Mouse (Mus musculus) kidney, postnatal 36 days (tissue): Measurements from ENCODE around the gene Pcp4.

Experiments used
- DNase-seq, 2 experiments: peaks; one replicate each; pipeline ENCODE4 v3.0.0; 2021 to 2022; ENCODE audit warnings: mixed read lengths in 2 of 2

Gene Pcp4

DNA sequence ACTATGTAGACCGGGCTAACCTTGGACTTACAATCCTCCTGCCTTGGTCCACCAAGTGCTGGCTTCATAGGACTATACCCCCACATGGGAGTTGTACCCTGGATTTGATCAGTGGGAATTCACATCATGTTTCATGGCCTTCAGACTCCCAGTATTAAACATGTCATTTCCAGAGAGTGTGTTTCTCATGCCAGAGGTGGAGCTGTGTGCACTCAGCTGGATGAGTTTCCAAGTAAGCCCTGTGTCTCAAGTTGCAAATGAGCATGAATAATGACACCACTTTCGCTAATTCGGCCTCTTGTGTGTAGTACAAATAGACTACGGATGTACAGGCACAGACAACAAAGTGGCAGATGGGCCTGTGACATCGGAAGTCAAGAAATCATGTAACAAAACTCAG is 20.6 kb downstream of the Pcp4 start:
- no peak for DNase-seq

GRCm38 (mm10) chr16:96491530-96491929 is 24.1 kb downstream of the Pcp4 start:
- DNase-seq, result no peak

- no peak for DNase-seq
Observed at GRCm38 (mm10) chr16:96494079-96494478, 26.7 kb downstream of the Pcp4 start.

DNA sequence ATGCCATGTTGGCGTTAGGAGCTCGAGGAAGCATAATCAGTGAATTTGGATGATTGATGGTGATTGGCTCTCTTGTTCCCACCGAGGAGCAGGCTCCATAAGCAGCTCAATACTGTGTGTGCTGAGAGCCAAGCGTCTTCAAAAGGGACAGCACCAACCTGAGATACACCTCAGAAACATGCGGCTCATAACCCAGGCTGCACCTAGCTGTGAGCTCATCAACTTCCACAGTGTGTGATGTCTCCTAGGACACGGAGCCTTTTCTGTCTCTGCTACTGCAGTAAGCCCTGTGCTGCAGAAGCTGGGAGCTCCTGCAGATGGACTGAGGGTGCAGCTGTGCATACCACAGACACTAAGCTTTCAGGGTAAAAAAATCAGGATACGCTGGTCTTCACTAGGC is 31.5 kb downstream of the Pcp4 start:
- DNase-seq, result no peak

- peak in 1 of 2 experiments; percentile 1 for DNase-seq
Observed at GRCm38 (mm10) chr16:96501241-96501640, 33.8 kb downstream of the Pcp4 start.

- no peak for DNase-seq
Observed at GRCm38 (mm10) chr16:96502586-96502985, 35.2 kb downstream of the Pcp4 start.

DNA sequence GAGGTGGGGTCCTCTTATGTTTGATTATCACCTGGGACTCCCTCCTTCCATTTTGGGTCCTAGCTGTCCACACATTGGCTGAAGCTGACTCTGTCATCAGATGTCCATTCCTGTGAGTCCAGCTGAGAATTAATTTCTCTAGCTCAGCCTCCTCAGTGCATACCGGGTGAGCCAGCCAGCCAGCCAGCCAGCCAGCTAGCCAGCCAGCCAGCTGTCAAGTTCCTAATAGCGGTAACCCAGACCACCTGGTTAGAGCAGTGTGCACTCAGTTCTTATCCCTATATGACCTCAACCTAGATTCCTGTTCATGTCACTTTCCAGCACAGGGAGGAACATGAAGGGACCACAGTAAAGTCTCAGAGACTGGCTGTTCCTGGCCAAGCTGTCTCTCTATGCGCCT is 47.1 kb downstream of the Pcp4 start:
- DNase-seq, result no peak

DNA sequence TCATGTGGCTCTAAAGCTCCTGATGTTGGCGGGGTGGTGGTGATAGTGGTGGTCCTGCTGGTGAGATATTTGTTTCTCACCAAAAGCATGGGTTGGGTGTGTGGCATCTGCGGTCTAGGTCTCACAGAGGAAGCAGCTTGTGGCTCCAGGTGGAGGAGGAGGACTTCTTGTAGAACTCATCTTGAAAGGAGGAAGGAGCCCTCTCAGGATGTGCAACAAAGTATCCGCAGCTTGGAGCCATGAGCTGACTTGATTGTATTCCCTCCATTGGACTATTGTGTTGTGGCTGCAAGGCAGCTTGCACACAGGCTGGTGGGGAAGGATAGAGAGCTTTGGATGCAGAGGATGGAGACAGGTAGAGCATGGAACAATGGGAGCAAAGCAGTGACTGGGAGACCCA is 60.1 kb downstream of the Pcp4 start:
- no peak for DNase-seq

DNA sequence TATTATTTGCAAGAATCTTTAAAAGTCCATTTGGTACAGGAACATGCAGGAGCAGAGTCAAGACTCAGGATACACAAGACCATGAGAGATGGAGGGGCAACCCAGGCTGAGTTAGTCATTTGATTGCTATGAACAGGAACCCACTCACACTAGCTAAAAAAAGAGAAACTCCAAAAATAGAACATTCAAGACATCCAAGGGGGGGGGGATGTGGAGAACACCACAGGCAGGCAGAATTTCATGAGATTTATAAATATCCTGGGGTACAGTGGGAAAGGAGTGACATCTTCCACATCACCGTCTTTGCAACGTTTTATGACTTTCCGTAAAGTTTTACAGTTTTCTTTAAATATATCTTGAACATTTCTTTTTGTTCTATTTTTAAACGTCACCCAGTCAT is 61.1 kb downstream of the Pcp4 start:
- DNase-seq, result no peak

DNA sequence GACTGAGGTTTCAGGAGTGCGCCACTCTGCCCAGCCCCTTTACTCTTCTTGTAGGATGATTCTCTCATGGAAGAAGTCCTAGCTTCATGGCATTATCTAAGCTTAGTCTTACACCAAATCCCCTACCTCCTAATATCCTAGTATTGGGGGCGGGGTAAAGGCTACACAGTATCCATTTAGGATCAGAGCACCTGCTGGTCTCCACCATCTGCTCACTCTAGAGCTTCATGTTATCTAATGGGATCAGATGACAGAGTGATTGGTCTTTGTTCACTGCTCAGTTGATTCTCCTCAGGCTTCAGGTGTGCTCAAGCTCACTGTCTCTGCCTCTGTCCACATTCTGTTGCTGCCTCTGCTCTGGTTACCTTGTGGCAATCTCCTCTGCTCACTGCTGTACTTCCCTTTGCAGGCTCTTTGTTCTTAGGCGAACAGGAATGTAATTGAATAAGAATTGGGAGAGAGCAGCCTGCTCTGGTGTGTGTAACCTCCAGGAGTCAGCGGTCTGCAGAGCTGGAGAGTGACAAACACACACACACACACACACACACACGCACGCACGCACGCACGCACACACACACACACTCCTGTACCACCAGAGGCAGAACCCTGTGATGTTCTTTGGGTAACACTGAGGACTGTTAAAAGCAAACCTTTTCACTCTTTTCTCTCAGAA is 62.6 kb downstream of the Pcp4 start:
- DNase-seq, result no peak

DNA sequence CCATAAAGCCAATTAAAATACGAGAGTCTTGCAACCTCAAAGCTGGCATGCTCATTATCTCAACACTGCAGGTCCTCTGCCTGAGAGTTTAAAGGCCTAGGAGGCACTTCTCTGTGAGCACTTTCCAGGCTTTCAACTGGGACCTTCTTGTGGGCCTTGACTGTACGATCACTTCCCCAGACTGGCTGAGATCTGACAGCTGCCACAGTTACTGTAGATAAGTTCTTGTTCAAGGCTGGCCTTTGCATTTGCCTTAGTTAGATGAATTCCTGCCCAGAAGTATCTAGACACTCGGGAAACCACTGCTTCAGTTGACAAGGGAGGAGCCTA is 63.1 kb downstream of the Pcp4 start:
- no peak for DNase-seq

GRCm38 (mm10) chr16:96531029-96531428 is 63.6 kb downstream of the Pcp4 start:
- DNase-seq, result no peak

- DNase-seq, result peak in 1 of 2 experiments; percentile 22
Observed at GRCm38 (mm10) chr16:96533710-96534109, 66.3 kb downstream of the Pcp4 start.

DNA sequence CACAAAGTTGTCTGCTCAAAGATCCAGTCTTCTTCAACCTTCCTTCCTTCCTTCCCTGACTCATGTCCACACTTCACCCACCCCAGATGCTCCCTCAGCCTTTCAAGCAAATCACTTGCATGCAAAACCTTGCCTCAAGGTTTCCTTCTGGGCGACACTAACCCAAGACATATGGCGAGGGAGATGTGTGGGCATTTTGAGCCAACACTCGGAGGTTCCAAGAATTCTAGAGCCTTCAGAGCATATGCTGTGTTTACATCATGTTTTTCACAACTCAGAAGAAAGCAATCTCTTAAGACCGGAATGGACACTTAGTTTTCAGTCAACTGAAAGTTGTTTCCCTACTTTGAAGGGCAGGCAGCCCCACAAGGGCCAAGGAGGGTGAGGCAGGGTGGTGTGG is 67.9 kb downstream of the Pcp4 start:
- no peak for DNase-seq

- DNase-seq, result peak; percentile 14 to 46
Observed at GRCm38 (mm10) chr16:96536426-96536825, 69.0 kb downstream of the Pcp4 start.

DNA sequence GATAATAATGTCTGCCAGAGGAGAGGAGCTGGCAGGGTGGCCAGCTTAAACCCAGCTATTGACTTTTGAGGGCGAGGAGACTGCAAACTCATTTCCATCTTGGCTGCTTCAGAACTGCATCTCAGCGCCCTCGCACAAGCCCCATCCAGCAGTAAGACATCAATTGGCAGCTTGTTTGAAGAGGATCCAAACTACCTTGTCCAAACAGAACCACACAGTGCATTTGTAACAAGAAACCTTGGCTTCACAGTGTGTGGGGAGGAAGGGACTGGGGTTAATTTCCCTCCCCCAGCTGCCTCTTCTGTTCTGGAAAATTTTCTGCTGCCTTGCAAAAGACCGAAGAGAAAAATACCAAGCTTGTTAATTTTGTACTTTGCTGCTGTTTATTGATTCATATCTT is 71.7 kb downstream of the Pcp4 start:
- DNase-seq, result no peak

DNA sequence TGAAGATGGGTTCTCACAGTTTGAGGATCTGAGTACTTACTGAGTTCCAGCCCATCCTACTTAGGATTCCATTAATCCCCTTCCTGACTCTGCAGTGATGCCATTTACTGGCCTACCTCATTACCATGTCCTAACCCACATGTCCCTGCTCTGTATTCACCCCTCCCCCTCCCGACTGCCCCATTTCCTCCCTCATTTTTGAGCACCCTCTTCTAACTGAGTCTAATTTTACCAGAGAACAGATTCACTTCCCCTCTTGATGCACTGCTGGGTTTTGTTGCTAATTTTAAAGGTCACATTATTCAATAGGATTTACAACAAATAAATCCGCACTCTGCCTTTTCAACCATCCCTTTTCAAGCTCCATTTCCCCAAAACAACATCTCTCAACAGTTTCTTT is 73.7 kb downstream of the Pcp4 start:
- peak; percentile 13 to 20 for DNase-seq

- DNase-seq, result no peak
Observed at GRCm38 (mm10) chr16:96552680-96553079, 85.3 kb downstream of the Pcp4 start.

GRCm38 (mm10) chr16:96555412-96555811 is 88.0 kb downstream of the Pcp4 start:
- DNase-seq, result no peak

GRCm38 (mm10) chr16:96556621-96557020 is 89.2 kb downstream of the Pcp4 start:
- DNase-seq, result peak; percentile 15 to 32

DNA sequence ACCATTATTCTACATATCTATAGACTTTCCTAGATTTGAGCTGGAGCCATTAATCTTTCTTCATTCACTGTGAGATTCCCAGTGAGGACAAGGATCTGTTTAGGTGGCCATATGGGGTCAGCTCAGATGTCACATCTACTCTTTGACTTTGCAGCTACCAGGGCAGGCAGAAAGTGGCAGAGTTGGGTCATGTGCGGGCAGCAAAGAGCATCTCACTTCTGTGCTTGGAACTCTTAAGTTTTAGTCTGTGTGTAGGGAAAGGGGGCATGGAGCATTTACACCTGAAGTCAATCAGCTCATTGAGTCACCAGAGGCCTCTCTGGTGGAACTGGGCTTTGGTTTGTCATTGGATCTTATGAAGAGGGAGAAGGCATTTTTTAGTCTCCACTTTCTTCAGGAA is 90.9 kb downstream of the Pcp4 start:
- DNase-seq, result no peak

GRCm38 (mm10) chr16:96559796-96560195 is 92.4 kb downstream of the Pcp4 start:
- DNase-seq, result no peak

- DNase-seq, result no peak
Observed at GRCm38 (mm10) chr16:96563350-96564257, 96.2 kb downstream of the Pcp4 start.

DNA sequence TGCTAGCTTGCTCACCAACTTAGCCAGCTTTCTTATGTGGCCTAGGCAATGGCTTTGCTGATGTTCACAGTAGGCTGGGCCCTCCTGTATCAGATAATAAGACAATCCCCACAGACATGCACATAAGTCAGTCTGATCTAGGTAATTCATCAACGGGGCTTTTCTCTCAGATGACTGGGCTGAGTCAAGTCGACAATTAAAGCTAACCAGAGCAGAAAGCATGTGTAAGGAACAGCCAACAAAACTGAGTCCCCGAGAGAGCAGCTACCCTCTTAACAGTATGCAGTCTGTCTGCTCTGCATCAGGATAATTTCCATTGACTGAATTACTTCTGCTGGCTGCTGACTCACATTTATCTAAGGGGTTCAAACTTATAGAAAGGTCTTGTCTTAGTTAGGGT is 100.0 kb downstream of the Pcp4 start:
- DNase-seq, result no peak
